Mouse (Mus musculus) olfactory bulb, adult 2 months (tissue): ENCODE data around the gene Ppp2r1b.

Experiments
- CTCF ChIP-seq: fragments of 200-500 bp; IDR thresholded peaks from 2 replicates; pipeline ENCODE4 v1.5.1; 2012; ENCODE audit warnings: low read depth, mild to moderate bottlenecking, low read length, moderate library complexity; ENCODE audit not compliant: insufficient read depth
- POLR2A ChIP-seq: fragments of 200-500 bp; IDR thresholded peaks from 2 replicates; pipeline ENCODE4 v1.6.1; 2012; ENCODE audit warnings: mild to moderate bottlenecking, low read depth, low read length, moderate library complexity; ENCODE audit not compliant: insufficient read depth

DNA sequence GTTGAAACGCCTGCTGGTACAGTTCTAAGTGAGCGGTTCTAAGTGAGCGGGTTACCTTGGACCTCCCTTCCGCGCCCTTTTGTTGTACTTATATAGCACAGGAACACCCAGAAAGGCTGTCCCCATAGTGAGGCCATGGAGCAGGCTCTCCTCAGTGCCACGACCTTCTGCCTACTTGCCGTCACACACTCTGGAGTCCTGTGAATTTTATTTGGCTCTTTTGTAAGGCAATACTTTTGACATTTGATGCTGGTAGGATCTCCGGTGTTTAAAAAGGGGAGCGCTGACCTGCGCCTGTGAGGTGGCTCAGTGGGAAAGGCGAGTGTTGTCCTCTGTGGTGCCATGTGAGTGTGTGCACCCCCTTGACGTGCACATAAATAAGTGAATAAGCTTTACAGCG is 36.0 kb upstream of the Ppp2r1b start:
- TF ChIP-seq CTCF (no peak), POLR2A (no peak)
